Mouse (Mus musculus): ENCODE measurements around the gene Zfp105. TPM values are rescaled to one million over a fixed set of nuclear protein-coding genes. Genes with fewer than 3 reads are reported as not detected.

Zfp105 gene
- 1 to 10 TPM; 6.9 to 8.0 TPM for total RNA-seq (2021)

DNA sequence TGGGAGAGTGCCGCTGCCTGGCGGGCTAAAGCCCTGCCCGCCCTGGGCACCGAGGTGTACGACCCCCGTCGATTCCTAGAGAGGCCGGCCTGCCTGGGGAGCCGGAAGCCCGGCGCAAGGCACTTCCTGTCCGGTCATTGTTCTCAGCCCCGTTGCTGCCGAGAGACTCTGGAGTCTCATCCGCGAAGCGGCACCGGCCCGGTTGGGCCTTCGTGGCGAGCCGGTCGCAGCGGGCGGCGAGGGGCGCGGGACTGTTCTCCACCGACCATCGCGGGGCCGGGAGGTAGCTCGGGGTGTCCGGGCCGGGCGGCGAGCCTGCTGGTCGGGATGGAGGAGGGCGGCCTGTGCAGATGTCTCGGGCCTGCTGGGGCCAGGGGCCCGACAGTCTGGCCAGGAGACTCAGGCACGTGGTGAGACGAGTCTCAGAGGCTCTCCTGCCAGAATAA, at the start of gene Zfp105:
Gene Zfp105 (plus strand): TSS at position 137 of the 446 bp plus-strand sequence.
- intact Hi-C loops (cut with DNase I) = no loop called here
- DNase-seq (ENCODE audit: extremely low spot score in 1 of 2, low spot score in 2 of 2) = peak; percentile 67 to 87

DNA sequence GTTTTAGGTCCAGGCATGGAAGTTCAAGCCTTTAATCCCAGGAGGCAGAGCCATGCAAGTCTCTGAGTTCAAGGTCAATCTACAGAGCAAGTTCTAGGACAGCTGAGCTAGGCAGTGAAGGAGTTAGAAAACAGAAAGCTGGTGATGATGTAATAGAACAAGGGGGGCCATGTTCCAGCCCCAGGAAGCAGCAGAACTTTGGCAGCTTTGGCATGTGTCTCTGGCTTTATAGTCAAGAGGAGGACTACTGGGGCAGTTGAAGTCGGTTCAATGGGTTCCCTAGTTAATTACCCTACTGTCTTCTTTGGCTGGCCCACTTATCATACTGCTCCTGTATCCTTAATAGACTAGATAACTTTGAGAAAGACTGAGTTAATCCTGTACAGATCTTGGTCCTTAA, 48.2 kb upstream of the Zfp105 start:
- DNase-seq (ENCODE audit: extremely low spot score in 1 of 2, low spot score in 2 of 2) = no peak
- intact Hi-C loops (cut with DNase I) = no loop called here

DNA sequence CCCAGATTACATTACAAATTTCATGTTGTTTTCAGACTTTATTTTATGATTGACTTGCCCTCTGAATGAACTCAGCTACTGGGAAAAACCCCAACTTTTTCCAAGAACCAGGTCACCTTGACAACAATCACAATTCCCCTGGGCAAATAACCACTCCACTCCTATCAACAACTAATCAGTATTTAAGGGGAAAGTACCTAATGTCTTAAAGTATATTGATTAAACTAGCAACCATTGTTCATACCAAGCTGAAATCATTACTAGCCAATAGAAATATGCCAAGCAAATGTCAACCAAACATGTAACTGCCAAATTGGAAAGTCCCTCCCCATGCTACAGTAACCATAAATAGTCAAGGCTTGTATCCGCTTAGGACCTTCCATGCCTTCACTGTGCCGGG, 47.7 kb upstream of the Zfp105 start:
- intact Hi-C loops (cut with DNase I) = no loop called here
- no peak for DNase-seq (ENCODE audit: extremely low spot score in 1 of 2, low spot score in 2 of 2)

DNA sequence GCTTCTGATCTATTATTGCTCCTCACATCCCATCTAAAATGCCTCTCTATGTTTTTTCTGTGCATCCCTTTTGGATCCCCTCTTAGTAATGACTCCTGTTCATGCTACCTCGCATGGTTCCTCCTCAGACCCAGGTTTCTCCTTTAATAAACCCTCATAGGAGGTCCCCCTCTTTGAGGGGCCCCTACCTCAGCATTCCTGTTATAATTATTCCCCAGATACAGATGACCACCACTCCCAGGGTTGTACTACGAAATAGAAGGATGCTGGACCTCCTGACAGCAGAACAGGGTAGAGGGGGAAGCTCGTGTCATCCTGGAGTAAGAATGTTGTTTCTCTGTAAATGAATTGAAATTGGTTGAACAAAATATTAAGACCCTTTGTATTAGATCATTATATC, 37.5 kb upstream of the Zfp105 start, which contains the start of gene Zkscan7:
Gene Zkscan7 (plus strand): TSS at position 301 of the 400 bp plus-strand sequence.
- intact Hi-C loops (cut with DNase I) = no loop called here
- DNase-seq (ENCODE audit: extremely low spot score in 1 of 2, low spot score in 2 of 2) = no peak

DNA sequence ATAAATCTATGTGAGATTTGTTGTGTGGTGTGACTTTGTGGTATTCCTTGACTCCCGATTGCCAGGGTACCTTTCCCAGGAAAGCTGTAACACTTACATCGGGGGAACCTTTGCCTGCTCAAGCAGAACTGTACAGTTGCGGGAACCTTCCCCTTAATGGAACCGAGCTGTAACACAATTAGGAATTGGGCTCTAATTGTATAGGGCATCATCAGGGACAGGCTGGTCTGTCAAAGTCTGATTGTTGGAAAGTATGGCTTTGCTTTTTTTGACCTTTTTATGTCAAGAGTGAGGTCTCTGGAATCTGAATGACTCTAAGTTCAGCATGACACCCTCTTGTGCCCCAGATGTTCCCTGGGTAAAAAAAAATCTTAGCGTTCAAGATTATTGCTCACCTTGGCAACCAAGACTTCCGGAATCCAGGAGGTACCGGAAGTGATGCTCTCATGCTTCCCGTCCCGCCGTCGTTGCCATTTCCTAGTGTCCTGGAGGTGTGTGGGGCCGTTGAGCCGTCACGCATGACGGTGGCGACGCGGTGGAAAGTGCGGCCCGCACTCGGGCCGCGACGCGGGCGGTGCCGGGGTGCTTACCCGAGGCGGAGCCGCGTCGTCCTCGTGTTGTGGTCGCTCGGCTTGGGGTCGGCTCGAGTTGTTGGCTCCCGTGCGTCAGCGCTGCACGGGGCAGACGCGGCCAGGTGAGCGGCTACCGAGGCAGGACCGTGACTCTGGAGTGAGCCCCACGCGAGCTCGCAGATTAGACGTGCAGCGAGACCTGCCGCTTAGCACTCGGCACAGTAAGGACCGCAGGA, 36.3 kb upstream of the Zfp105 start:
- intact Hi-C loops (cut with DNase I) = no loop called here
- DNase-seq (ENCODE audit: extremely low spot score in 1 of 2, low spot score in 2 of 2) = peak; percentile 57 to 72

DNA sequence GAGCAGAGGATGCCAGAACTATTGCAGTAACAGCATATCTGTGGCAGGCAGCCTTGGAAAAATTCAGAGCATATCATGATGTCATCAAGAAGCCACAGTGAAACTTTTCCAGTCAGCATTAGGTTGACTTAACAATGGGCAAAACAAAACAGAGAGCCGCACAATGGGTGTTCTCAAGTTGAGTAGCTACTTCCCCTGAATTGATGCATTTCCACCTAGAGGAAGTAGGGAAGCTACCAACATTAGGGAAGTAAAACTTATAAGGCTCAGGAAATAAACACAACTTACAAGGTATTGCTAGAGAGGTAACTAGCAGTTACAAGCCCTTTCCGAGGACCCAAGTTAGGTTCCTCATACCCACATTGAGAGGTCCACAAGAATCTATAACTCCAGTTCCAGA, 21.8 kb upstream of the Zfp105 start:
- intact Hi-C loops (cut with DNase I) = no loop called here
- DNase-seq (ENCODE audit: extremely low spot score in 1 of 2, low spot score in 2 of 2) = no peak

DNA sequence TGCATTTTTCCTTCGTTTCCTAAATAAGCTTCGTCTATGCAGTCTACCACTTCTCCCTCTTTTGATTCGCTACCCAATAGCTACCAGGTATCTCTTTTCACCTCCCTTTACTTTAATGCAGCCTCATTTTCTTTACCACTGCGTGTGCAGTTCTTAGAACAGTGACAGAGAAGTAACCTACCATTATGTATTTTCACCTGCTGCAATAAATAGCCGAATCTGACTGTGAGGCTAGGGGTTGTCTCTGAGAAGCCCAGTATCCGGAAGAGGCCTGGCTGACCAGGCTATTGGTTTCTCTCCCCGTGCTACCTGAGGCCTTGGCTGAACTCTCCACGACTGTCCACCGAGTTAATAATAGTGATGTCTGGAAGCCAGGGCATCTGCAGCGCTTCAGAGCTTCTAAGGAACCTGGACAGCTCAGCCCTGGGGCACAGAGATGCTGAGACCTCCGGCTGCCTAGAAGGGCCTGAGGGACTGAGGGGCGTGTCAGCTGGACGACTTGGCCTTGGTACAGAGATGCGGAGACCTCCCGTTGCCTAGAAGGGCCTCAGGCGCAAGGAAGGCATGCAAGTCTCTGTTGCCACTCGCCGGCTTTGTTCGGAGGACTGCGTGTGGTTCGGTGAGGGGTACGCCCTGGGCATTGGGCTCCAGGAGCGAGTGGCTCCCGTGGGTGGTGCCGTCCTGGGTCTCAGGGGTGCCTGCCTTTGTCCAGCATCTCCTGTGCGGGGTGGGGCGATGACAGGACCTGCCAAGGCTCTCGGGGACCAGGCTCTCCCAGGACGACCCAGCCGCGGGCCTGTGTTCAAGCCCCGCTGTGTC, 19.9 kb upstream of the Zfp105 start:
- peak; percentile 46 to 85 for DNase-seq (ENCODE audit: extremely low spot score in 1 of 2, low spot score in 2 of 2)
- intact Hi-C loops (cut with DNase I) = no loop called here

DNA sequence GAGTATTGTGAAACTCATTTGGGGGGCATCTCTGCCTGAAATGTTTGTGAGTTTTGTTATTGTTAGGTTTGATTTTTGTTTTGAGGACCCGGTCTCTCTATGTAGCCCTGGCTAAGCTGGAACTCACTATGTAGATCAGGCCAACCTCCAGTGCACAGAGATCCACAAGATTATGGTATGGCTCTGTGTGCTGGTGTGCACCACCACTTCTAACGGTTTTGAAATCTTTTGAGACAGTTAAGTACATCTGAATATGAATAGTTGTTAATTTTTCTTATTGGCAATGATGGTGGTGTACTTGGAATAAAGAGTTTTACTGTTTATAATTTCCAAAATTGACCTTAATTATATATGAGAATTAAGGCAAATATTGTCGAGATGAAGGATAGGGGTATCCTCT, 436 bp upstream of the Zfp105 start:
- intact Hi-C loops (cut with DNase I) = no loop called here
- DNase-seq (ENCODE audit: extremely low spot score in 1 of 2, low spot score in 2 of 2) = no peak

DNA sequence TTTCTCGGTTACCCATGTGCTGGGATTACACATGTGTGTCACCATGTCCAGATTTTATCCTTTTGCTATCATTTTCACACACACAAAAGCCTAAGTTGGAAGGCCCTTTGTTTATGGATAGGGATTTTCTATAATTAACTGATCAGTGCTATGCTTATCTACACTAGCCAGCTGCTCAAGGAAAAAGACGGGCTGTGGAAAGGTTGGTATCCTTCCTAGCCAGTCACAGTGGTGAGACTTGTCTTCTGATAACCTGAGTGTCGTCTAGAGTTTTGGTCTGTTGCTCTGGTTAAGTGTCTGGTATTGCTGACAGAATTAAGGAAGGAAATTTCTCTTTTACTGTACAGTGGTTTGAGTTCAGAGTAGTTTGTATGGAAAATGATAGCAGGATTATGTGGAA, 6.0 kb downstream of the Zfp105 start:
- DNase-seq (ENCODE audit: extremely low spot score in 1 of 2, low spot score in 2 of 2) = no peak
- intact Hi-C loops (cut with DNase I) = no loop called here

DNA sequence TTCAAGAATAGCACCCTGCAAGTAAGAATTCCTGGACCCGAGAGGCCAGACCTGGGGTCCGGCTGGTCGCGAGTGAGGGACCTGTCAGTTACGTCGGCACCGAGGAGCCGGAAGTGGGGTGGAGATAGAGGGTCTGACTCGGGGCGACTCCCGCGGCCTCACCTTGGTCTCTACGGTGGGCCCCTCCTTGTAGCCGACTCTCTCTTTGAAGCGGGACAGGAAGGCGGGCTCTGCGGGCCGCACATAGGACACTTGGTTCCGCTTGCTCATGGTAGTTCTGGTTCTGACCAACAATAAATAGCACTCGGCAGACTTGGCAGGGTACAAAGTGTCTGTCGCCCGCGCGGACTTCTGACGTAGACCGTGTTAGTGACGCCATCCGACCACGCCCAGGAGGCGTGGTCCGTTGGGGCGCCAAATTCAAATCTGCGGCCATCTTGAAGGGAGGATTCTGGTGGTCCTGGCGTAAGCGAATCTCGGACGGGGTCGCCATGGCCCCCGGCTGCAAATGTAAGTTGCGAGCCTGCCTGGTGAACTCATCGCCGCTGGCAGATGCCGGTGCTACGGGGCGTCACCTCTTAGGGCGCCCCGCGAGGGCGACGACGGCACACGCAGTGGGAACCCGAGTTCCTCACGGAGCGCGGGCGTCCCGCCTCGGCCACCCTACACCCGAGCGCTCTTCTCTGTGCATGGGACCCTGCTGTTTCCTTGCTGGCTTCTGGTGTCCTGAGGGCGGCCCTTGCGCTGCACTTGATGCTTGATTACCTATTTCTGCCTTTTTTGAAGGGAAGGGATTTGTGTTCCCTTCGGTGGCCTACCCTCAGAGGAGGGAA, 28.0 kb downstream of the Zfp105 start, which contains the start of the genes 1110059G10Rik and Kif15:
Gene 1110059G10Rik (minus strand): TSS at position 358 of the 833 bp plus-strand sequence.
Gene Kif15 (plus strand): TSS at position 404 of the 833 bp plus-strand sequence.
- peak; percentile 93 for DNase-seq (ENCODE audit: extremely low spot score in 1 of 2, low spot score in 2 of 2)
- intact Hi-C loops (cut with DNase I) = no loop called here

Other genes with a start within 250 kb of the Zfp105 start
- gene Topaz1, start 175.7 kb upstream of the Zfp105 start, total RNA-seq (2021) = not detected
- gene Tcaim, start 117.5 kb upstream of the Zfp105 start, total RNA-seq (2021) = 10 to 100 TPM; 12.5 to 14.6 TPM
- not detected for gene Gm35549, start 79.0 kb upstream of the Zfp105 start, total RNA-seq (2021)
- 100 to 1,000 TPM; 166 to 172 TPM for gene Zfp445, start 57.1 kb upstream of the Zfp105 start, total RNA-seq (2021)
- 1 to 10 TPM; 4.5 to 5.0 TPM for gene Zkscan7, start 37.4 kb upstream of the Zfp105 start, total RNA-seq (2021)
- 10 to 100 TPM; 19.4 to 21.1 TPM for gene 1110059G10Rik, start 27.9 kb downstream of the Zfp105 start, total RNA-seq (2021)
- 1 to 10 TPM; 3.6 to 4.9 TPM for gene Kif15, start 28.0 kb downstream of the Zfp105 start, total RNA-seq (2021)
- 10 to 100 TPM; 33.7 to 40.9 TPM for gene Tmem42, start 98.3 kb downstream of the Zfp105 start, total RNA-seq (2021)
- 1 to 10 TPM in 1 of 2 experiments, under 1 TPM in 1; 0.97 to 1.0 TPM for gene Tgm4, start 111.7 kb downstream of the Zfp105 start, total RNA-seq (2021)
- gene Zdhhc3, start 190.1 kb downstream of the Zfp105 start, total RNA-seq (2021) = 10 to 100 TPM; 77.2 to 79.9 TPM
- gene Exosc7, start 190.1 kb downstream of the Zfp105 start, total RNA-seq (2021) = 10 to 100 TPM; 38.4 to 40.1 TPM
- 1 to 10 TPM; 5.4 to 6.2 TPM for gene Clec3b, start 227.9 kb downstream of the Zfp105 start, total RNA-seq (2021)